Mouse (Mus musculus) heart, embryonic 16.5 days (tissue): ENCODE data around the gene Gm3252. TPM values are rescaled to one million over a fixed set of nuclear protein-coding genes. Genes with fewer than 3 reads are reported as not detected.
A peak's percentile ranks its signal among the peaks of the same experiment; 100 is the strongest.
"Not testable (repeated sequence)": the region's sequence is repeated elsewhere in the genome, so short reads cannot be mapped to it uniquely, and the experiment has no call there.

Experiments used
- ATAC-seq: fragments of 200-750 bp; cut with Nextera tagmentation; replicated peaks from 2 replicates; pipeline ENCODE4 v1.8.0; 2017; ENCODE audit warnings: moderate number of reproducible peaks; ENCODE audit not compliant: insufficient read depth, low FRiP score; ENCODE audit errors: extremely low read depth
- H3K27ac ChIP-seq: fragments of 300-500 bp; sonication (generic); 2 replicates; pipeline ENCODE4 v1.5.1; 2014; ENCODE audit warnings: mild to moderate bottlenecking, low read length, control low read depth, moderate library complexity
- H3K27me3 ChIP-seq: fragments of 300-500 bp; sonication (generic); 2 replicates; pipeline ENCODE4 v1.6.1; 2014; ENCODE audit warnings: low read length, mixed read lengths; ENCODE audit not compliant: control insufficient read depth, insufficient read depth
- H3K36me3 ChIP-seq: fragments of 300-500 bp; sonication (generic); 2 replicates; pipeline ENCODE4 v1.6.1; 2014; ENCODE audit not compliant: control insufficient read depth, insufficient read depth
- H3K4me1 ChIP-seq: fragments of 300-500 bp; sonication (generic); 2 replicates; pipeline ENCODE4 v1.6.1; 2014; ENCODE audit warnings: low read length, mixed read lengths; ENCODE audit not compliant: control insufficient read depth, insufficient read depth
- H3K4me2 ChIP-seq: fragments of 300-500 bp; sonication (generic); 2 replicates; pipeline ENCODE4 v1.6.1; 2014; ENCODE audit warnings: low read depth, mild to moderate bottlenecking, control low read depth, low read length
- H3K4me3 ChIP-seq: fragments of 300-500 bp; sonication (generic); 2 replicates; pipeline ENCODE4 v1.5.1; 2014; ENCODE audit warnings: mild to moderate bottlenecking, control low read depth, low read length
- H3K9ac ChIP-seq: fragments of 300-500 bp; sonication (generic); 2 replicates; pipeline ENCODE4 v1.6.1; 2014; ENCODE audit warnings: low read length, control low read depth
- H3K9me3 ChIP-seq: fragments of 300-500 bp; sonication (generic); replicated peaks from 2 replicates; pipeline ENCODE4 v1.6.1; 2016; ENCODE audit warnings: low read length; ENCODE audit not compliant: control insufficient read depth
- WGBS: fragments of 180-500 bp; shearing (Covaris S2); extraction: QIAGEN DNeasy Blood & Tissue Kit; methylation state at CpG from one replicate; pipeline ENCODE4 v1.1.7; 2014; 5-methylcytosine and 5-hydroxymethylcytosine counted together
- polyA plus RNA-seq: library from polyadenylated mRNA; unstranded; fragments of >200 nt; fragmentation: Nextera tagmentation; extraction: Ambion mirVana; gene quantifications from 2 replicates; pipeline ENCODE4 v1.2.1, GENCODE M21; 2015

The Gm3252 gene
- polyA plus RNA-seq: 0.38 and 0.46 TPM in 2 replicates

DNA sequence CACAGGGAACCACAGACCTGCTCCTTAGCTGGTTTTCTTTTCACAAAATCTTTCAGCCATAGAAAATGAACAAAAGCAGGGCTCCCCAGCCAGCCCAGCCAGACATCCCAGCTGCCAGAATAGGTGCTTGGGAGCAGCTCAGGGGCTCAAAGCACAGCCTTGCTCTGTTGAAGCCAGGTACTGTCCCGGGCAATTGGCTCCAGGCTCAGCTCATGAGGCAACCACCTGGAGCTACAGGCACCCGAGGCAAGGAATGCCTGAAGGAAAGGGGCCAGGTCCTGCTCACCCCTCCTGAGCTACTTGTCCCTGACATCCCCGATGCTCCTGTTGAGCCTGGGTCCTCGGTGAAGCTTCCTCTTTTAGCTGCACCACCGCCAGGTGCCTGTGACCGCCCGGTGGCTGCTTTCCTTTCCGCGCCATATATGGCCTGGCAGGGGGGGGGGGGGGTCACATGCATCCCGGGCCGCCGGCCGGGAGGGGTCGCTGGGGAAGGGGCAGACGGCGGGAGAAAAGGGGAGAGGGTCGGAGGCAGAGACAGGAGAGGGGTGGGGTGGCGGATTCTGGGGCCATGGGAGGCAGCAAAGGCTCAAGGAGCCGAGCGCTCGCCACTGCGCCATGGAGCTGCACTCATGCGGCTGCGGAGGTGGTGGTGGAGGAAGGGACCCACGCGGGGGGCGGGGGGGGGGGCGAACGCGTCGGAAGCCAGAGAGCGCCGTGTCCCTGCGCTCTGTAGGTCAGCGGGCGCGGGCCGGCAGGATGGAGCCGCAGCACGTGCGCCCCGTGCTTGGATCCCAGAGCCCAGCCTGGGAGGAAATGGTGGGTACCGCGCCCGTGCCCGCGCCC lies at the start of gene Gm3252:
TSS of gene Gm3252 (plus strand) at position 738 of the 843 bp plus-strand sequence.
- Histone ChIP-seq H3K4me2 (peak within 1 kb of the TSS; percentile 37), H3K4me3 (peak within 1 kb of the TSS; percentile 16; the same call in 1 of the 2 replicates)
- ATAC-seq, H3K36me3 ChIP-seq, H3K27ac ChIP-seq, H3K9me3 ChIP-seq, H3K4me1 ChIP-seq, H3K27me3 ChIP-seq, H3K9ac ChIP-seq: not testable (repeated sequence)
- WGBS: 4% methylated on average over 12 of the region's 47 CpGs

DNA sequence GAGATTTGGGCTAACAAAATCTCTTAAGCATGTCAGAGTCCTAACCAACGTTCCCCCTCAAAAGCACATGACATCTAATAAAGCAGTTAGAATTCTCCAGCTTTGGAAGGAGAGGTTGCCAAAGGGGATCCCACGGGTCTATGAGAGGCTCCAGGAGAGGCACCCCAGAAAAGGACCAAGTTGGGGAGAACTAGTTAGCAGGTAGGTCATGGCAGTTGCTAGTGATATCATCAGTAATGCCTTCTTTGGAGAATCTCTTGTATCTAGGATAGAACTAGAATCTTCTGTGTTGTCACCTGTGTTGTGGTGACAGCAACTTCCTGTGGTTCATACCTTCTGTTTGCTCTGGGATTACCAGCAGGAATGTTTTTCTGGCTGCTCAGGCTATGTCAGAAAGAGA lies 17.6 kb upstream of the Gm3252 start, which contains the start of gene Gm7876:
TSS of gene Gm7876 (plus strand) at position 301 of the 400 bp plus-strand sequence.
- not testable (repeated sequence) for ATAC-seq, H3K4me1 ChIP-seq, H3K9ac ChIP-seq, H3K4me2 ChIP-seq, H3K4me3 ChIP-seq, H3K9me3 ChIP-seq, H3K27ac ChIP-seq, H3K36me3 ChIP-seq, H3K27me3 ChIP-seq
- WGBS: 88% methylated on average over 1 of the region's 2 CpGs

DNA sequence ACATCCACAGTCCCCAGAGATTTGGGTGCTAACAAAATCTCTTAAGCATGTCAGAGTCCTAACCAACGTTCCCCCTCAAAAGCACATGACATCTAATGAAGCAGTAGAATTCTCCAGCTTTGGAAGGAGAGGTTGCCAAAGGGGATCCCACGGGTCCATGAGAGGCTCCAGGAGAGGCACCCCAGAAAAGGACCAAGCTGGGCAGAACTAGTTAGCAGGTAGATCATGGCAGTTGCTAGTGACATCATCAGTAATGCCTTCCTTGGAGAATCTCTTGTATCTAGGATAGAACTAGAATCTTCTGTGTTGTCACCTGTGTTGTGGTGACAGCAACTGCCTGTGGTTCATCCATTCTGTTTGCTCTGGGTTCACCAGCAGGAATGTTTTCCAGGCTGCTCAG lies 49.5 kb downstream of the Gm3252 start, which contains the start of gene Gm9602:
TSS of gene Gm9602 (plus strand) at position 301 of the 400 bp plus-strand sequence.
- not testable (repeated sequence) for H3K4me1 ChIP-seq, H3K27ac ChIP-seq, ATAC-seq, H3K36me3 ChIP-seq, H3K27me3 ChIP-seq, H3K9me3 ChIP-seq, H3K4me2 ChIP-seq, H3K9ac ChIP-seq, H3K4me3 ChIP-seq
- no CpG with 5 or more reads among the region's 2 CpGs for WGBS

Other genes starting within 250 kb of the Gm3252 start
- 0.16 TPM in 1 of 2 replicates, not detected in the other for gene Gm3182, start 245.0 kb upstream of the Gm3252 start, polyA plus RNA-seq
- gene Gm3047, start 171.4 kb upstream of the Gm3252 start, polyA plus RNA-seq: not detected in 2 replicates
- gene Gm8159, start 94.4 kb upstream of the Gm3252 start, polyA plus RNA-seq: not detected in 2 replicates
- 0.21 and 0.56 TPM in 2 replicates for gene Gm3239, start 62.6 kb upstream of the Gm3252 start, polyA plus RNA-seq
- not detected in 2 replicates for gene Gm7876, start 17.5 kb upstream of the Gm3252 start, polyA plus RNA-seq
- gene Gm9602, start 49.6 kb downstream of the Gm3252 start, polyA plus RNA-seq: 0.11 TPM in 1 of 2 replicates, not detected in the other
- not detected in 2 replicates for gene Gm3269, start 111.3 kb downstream of the Gm3252 start, polyA plus RNA-seq
- 0.97 and 2.6 TPM in 2 replicates for gene Gm3264, start 128.8 kb downstream of the Gm3252 start, polyA plus RNA-seq
- gene Gm3278, start 165.6 kb downstream of the Gm3252 start, polyA plus RNA-seq: 0.14 TPM in 1 of 2 replicates, not detected in the other